Mouse (Mus musculus): Measurements from ENCODE around the gene Timm23. TPM values are rescaled to one million over a fixed set of nuclear protein-coding genes. Genes with fewer than 3 reads are reported as not detected.
"Not testable (repeated sequence)": the region's sequence is repeated elsewhere in the genome, so short reads cannot be mapped to it uniquely, and the experiment has no call there.

Timm23 gene
- polyA plus RNA-seq, 1 experiment from 2014 or later = 315 TPM

DNA sequence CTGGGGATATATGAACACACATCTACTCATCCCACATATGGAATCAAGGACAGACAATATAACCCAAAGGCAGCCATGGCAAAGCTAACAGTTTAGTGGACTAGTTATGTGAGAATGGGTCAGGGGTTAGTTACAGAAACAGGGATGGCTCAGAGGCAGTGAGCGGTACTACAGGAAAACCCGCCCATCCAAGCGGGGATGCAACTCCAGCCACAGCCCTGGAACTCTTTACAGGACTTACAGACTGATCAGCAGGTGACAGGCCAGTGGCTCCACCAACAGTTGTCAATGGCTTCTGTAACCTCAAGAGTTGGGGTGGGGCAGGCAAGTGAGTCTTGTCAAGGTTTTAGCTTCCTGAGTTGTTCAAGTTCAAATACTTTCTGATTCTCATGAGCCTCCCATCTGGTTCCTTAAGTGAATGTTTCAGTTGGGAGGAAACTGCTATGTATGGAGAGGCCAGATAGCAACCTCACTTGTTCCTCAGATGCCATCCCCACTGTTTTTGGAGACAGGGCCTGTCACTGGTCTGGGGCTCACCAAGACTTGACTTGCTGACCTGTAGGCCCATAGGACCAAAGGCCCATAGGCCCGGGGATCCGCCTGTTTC, 61.2 kb downstream of the Timm23 start:
- 73% methylated on average over 5 of the region's 5 CpGs for WGBS
- no peak overlapping the region for H3K4me3 ChIP-seq (ENCODE audit: low read depth, low read length)

DNA sequence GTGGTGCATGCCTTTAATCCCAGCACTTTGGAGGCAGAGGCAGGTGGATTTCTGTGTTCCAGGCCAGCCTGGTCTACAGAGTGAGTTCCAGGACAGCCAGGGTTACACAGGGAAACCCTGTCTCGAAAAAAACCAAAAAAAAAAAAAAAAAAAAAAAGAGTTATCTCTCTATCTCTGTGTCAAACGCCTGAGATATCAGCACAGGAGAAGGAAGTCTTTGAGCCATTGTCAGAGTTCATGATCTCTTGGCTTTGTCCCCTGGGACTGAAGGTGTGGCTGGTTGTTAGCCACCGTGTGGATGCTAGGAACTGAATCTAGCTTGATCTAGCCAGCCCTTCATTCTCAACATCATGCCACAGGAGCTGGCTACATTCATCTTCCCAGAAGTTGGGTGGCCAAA, 65.2 kb downstream of the Timm23 start:
- H3K27me3 ChIP-seq (ENCODE audit: control insufficient read depth, insufficient read depth, low read length); H3K9ac ChIP-seq (replicated peaks; ENCODE audit: low read length); H3K9me3 ChIP-seq (replicated peaks; ENCODE audit: control insufficient read depth, low read length); H3K4me2 ChIP-seq (ENCODE audit: low read depth, low read length); DNase-seq (ENCODE audit: low spot score); H3K27ac ChIP-seq (replicated peaks; ENCODE audit: low read depth, low read length); H3K4me3 ChIP-seq (ENCODE audit: low read depth, low read length); ATAC-seq (replicated peaks; ENCODE audit: insufficient number of reproducible peaks, low FRiP score, low TSS enrichment, low read depth); H3K4me1 ChIP-seq (ENCODE audit: control insufficient read depth, insufficient read depth, low read length); H3K36me3 ChIP-seq (replicated peaks; ENCODE audit: control insufficient read depth, insufficient read depth, low read depth, low read length): not testable (repeated sequence)
- 60% methylated on average over 3 of the region's 3 CpGs for WGBS

More for the DNA sequence above, 61.2 kb downstream of the Timm23 start:
- no peak for ATAC-seq (replicated peaks; ENCODE audit: insufficient number of reproducible peaks, low FRiP score, low TSS enrichment, low read depth)
- Histone ChIP-seq H3K27me3 (ENCODE audit: control insufficient read depth, insufficient read depth, low read length) (no peaks in the 10 kb centered on the region), H3K27ac (replicated peaks; ENCODE audit: low read depth, low read length) (no peak overlapping the region), H3K9ac (replicated peaks; ENCODE audit: low read length) (no peak overlapping the region), H3K4me2 (ENCODE audit: low read depth, low read length) (no peak overlapping the region), H3K4me1 (ENCODE audit: control insufficient read depth, insufficient read depth, low read length) (no peaks in the 10 kb centered on the region), H3K36me3 (replicated peaks; ENCODE audit: control insufficient read depth, insufficient read depth, low read depth, low read length) (no peaks in the 10 kb centered on the region), H3K9me3 (replicated peaks; ENCODE audit: control insufficient read depth, low read length) (no peaks in the 10 kb centered on the region)
- DNase-seq (ENCODE audit: low spot score) = no peak

DNA sequence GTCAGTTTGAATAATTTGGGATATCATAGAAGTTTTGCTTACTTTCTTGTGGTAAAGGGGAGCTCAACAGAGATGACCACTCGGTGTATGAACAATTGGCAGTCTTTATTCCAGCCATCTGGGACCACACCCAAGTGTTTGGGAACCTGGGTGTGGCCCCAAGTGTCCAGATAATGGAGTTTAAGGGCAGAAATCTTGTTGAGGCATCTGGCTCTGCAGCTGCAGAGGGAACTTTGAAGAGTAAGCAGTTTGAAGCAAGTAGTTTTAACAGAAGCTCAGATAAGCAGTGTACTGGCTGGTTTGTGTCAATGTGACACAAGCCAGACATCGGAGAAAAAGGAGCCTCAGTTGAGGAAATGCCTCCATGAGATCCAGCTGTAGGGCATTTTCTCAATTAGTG, 67.4 kb downstream of the Timm23 start:
- Histone ChIP-seq H3K9ac (replicated peaks; ENCODE audit: low read length) (no peak overlapping the region), H3K9me3 (replicated peaks; ENCODE audit: control insufficient read depth, low read length) (no peaks in the 10 kb centered on the region), H3K4me1 (ENCODE audit: control insufficient read depth, insufficient read depth, low read length) (no peaks in the 10 kb centered on the region), H3K27me3 (ENCODE audit: control insufficient read depth, insufficient read depth, low read length) (no peaks in the 10 kb centered on the region), H3K4me3 (ENCODE audit: low read depth, low read length) (no peak overlapping the region), H3K27ac (replicated peaks; ENCODE audit: low read depth, low read length) (no peak overlapping the region), H3K4me2 (ENCODE audit: low read depth, low read length) (no peak overlapping the region), H3K36me3 (replicated peaks; ENCODE audit: control insufficient read depth, insufficient read depth, low read depth, low read length) (no peaks in the 10 kb centered on the region)
- WGBS = 61% methylated on average over 2 of the region's 2 CpGs
- peak; percentile 33 for DNase-seq (ENCODE audit: low spot score)
- ATAC-seq (replicated peaks; ENCODE audit: insufficient number of reproducible peaks, low FRiP score, low TSS enrichment, low read depth) = no peak

DNA sequence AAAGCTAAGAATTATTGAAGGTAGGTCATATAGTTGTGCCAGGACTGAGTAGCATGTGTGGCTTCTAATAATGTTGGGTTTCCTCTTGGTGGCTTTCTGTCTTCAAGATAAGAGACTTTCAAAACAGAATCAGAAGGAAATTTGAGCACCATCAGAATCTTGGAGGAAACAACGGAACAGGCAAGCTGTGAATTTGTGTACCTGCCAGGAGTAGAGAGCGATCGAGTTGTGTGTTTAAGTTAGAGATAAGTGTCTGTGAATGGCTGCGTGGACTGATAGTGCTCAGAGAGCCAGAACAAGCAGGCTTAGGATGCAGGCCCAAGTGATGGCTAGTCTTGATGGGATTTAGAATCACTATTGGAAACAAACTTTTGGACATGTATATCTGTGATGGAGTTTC, 69.9 kb downstream of the Timm23 start:
- no peak for ATAC-seq (replicated peaks; ENCODE audit: insufficient number of reproducible peaks, low FRiP score, low TSS enrichment, low read depth)
- WGBS = 89% methylated on average over 4 of the region's 4 CpGs

More for the DNA sequence above, 69.9 kb downstream of the Timm23 start:
- DNase-seq (ENCODE audit: low spot score) = no peak
- no peak overlapping the region for H3K27ac ChIP-seq (replicated peaks; ENCODE audit: low read depth, low read length)
- H3K4me1 ChIP-seq (ENCODE audit: control insufficient read depth, insufficient read depth, low read length) = no peaks in the 10 kb centered on the region
- H3K9ac ChIP-seq (replicated peaks; ENCODE audit: low read length) = no peak overlapping the region
- no peak overlapping the region for H3K4me2 ChIP-seq (ENCODE audit: low read depth, low read length)
- no peaks in the 10 kb centered on the region for H3K36me3 ChIP-seq (replicated peaks; ENCODE audit: control insufficient read depth, insufficient read depth, low read depth, low read length)
- H3K4me3 ChIP-seq (ENCODE audit: low read depth, low read length) = no peak overlapping the region
- H3K9me3 ChIP-seq (replicated peaks; ENCODE audit: control insufficient read depth, low read length) = no peaks in the 10 kb centered on the region
- H3K27me3 ChIP-seq (ENCODE audit: control insufficient read depth, insufficient read depth, low read length) = no peaks in the 10 kb centered on the region

Other genes starting within 250 kb of the Timm23 start
- 0.04 and 0.20 TPM in 2 replicates for gene Galnt15, start 172.9 kb downstream of the Timm23 start, polyA plus RNA-seq (2014; fragmentation: Nextera tagmentation; extraction: Ambion mirVana)
- gene Oxnad1, start 116.5 kb downstream of the Timm23 start, polyA plus RNA-seq (2014; fragmentation: Nextera tagmentation; extraction: Ambion mirVana) = 14.7 and 19.3 TPM in 2 replicates
- 95.7 and 96.1 TPM in 2 replicates for gene Dph3, start 116.2 kb downstream of the Timm23 start, polyA plus RNA-seq (2014; fragmentation: Nextera tagmentation; extraction: Ambion mirVana)
- not detected in 2 replicates for gene Msmb, start 59.9 kb downstream of the Timm23 start, polyA plus RNA-seq (2014; fragmentation: Nextera tagmentation; extraction: Ambion mirVana)
- gene Ncoa4, start 42.0 kb downstream of the Timm23 start, polyA plus RNA-seq (2014; fragmentation: Nextera tagmentation; extraction: Ambion mirVana) = 89.3 and 92.7 TPM in 2 replicates
- 74.2 and 81.7 TPM in 2 replicates for gene Parg, start 51 bp upstream of the Timm23 start, polyA plus RNA-seq (2014; fragmentation: Nextera tagmentation; extraction: Ambion mirVana)
- 13.2 and 17.1 TPM in 2 replicates for gene Ogdhl, start 120.1 kb upstream of the Timm23 start, polyA plus RNA-seq (2014; fragmentation: Nextera tagmentation; extraction: Ambion mirVana)
- 0.34 TPM in 1 of 2 replicates, not detected in the other for gene 1700024G13Rik, start 186.5 kb upstream of the Timm23 start, polyA plus RNA-seq (2014; fragmentation: Nextera tagmentation; extraction: Ambion mirVana)

Data from embryonic facial prominence, embryonic 11.5 days (tissue).